Mouse (Mus musculus): ENCODE results near the gene Ncam1. TPM values are rescaled to one million over a fixed set of nuclear protein-coding genes. Genes with fewer than 3 reads are reported as not detected.
A peak's percentile ranks its signal among the peaks of the same experiment; 100 is the strongest.

Ncam1 gene
- polyA plus RNA-seq, 1 experiment from 2014 or later: 450 TPM

DNA sequence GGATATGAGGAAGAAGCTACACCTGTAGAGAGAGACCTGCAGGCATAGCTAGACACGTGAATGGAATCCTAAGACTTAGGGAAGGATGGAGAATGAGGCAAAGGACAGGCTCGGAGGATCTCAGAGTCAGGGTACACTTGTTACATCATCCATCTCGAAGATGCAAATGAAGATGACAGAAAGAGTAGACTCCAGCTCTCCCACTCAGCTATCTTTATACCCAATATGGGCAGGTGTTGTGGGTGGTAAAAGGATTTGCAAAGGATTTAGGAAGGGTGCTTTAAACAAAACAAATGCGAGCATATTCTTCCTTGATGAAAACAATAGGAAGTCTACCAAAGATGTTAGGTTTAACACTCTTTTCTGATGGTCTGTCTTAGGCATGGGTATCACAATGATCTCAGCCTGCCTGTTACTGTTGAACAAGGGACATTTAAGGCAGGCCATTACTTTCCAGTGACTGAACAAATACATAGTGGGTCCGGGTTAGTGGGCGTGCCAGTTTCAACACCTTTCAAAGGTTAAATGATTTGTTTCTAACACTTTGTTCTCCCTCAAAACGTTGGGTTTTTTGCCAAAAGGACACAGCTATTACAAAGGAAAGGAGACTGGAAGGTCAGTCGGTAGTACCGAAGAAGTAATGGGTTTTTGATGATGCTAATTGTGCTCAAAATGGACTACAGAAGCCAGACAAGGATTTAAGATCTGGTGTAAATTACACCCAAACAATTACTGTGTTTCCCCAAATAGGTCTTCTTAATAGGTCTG, 145.1 kb downstream of the Ncam1 start:
- Histone ChIP-seq H3K4me3 (ENCODE audit: low read length) (no peak overlapping the region), H3K27me3 (replicated peaks; ENCODE audit: control insufficient read depth, insufficient read depth, low read length) (no peaks in the 10 kb centered on the region), H3K9me3 (ENCODE audit: control insufficient read depth, low read length) (no peaks in the 10 kb centered on the region), H3K36me3 (ENCODE audit: control insufficient read depth, insufficient read depth, low read length) (no peaks in the 10 kb centered on the region), H3K27ac (ENCODE audit: low read depth, low read length) (no peak overlapping the region), H3K9ac (ENCODE audit: low read depth, low read length) (no peak overlapping the region), H3K4me2 (ENCODE audit: low read length) (no peak overlapping the region), H3K4me1 (ENCODE audit: control insufficient read depth, insufficient read depth, low read depth, low read length) (no peaks in the 10 kb centered on the region; the same call in none of the 2 replicates)
- WGBS: 73% methylated on average over 9 of the region's 9 CpGs
- ATAC-seq: no peak

- no peaks in the 10 kb centered on the region for H3K27me3 ChIP-seq (replicated peaks; ENCODE audit: control insufficient read depth, insufficient read depth, low read length)
- H3K4me1 ChIP-seq (ENCODE audit: control insufficient read depth, insufficient read depth, low read depth, low read length): peaks cover 11% of the 10 kb centered on the region
- H3K36me3 ChIP-seq (ENCODE audit: control insufficient read depth, insufficient read depth, low read length): no peaks in the 10 kb centered on the region
- H3K9ac ChIP-seq (ENCODE audit: low read depth, low read length): no peak overlapping the region
- no peak overlapping the region for H3K27ac ChIP-seq (ENCODE audit: low read depth, low read length)
- no peaks in the 10 kb centered on the region for H3K9me3 ChIP-seq (ENCODE audit: control insufficient read depth, low read length)
- H3K4me2 ChIP-seq (ENCODE audit: low read length): no peak overlapping the region
- WGBS: 97% methylated on average over 2 of the region's 2 CpGs
- no peak overlapping the region for H3K4me3 ChIP-seq (ENCODE audit: low read length)
- no peak for ATAC-seq
Measured at GRCm38 (mm10) chr9:49644296-49644695, 154.4 kb downstream of the Ncam1 start.

GRCm38 (mm10) chr9:49640764-49641163, 158.0 kb downstream of the Ncam1 start:
- no peak overlapping the region for H3K4me3 ChIP-seq (ENCODE audit: low read length)

GRCm38 (mm10) chr9:49640142-49640541, 158.6 kb downstream of the Ncam1 start:
- Histone ChIP-seq H3K9me3 (ENCODE audit: control insufficient read depth, low read length) (no peaks in the 10 kb centered on the region), H3K4me3 (ENCODE audit: low read length) (no peak overlapping the region), H3K9ac (ENCODE audit: low read depth, low read length) (no peak overlapping the region), H3K27me3 (replicated peaks; ENCODE audit: control insufficient read depth, insufficient read depth, low read length) (no peaks in the 10 kb centered on the region), H3K36me3 (ENCODE audit: control insufficient read depth, insufficient read depth, low read length) (no peaks in the 10 kb centered on the region), H3K4me1 (ENCODE audit: control insufficient read depth, insufficient read depth, low read depth, low read length) (peaks cover 25% of the 10 kb centered on the region), H3K4me2 (ENCODE audit: low read length) (no peak overlapping the region), H3K27ac (ENCODE audit: low read depth, low read length) (peak overlapping the region; percentile 17; the same call in 1 of the 2 replicates)
- no peak for ATAC-seq
- WGBS: 29% methylated on average over 8 of the region's 8 CpGs

More at GRCm38 (mm10) chr9:49640764-49641163, 158.0 kb downstream of the Ncam1 start:
- no peaks in the 10 kb centered on the region for H3K9me3 ChIP-seq (ENCODE audit: control insufficient read depth, low read length)
- H3K4me1 ChIP-seq (ENCODE audit: control insufficient read depth, insufficient read depth, low read depth, low read length): peaks cover 22% of the 10 kb centered on the region
- H3K4me2 ChIP-seq (ENCODE audit: low read length): no peak overlapping the region
- no peak for ATAC-seq
- no peaks in the 10 kb centered on the region for H3K36me3 ChIP-seq (ENCODE audit: control insufficient read depth, insufficient read depth, low read length)
- no peak overlapping the region for H3K9ac ChIP-seq (ENCODE audit: low read depth, low read length)
- H3K27me3 ChIP-seq (replicated peaks; ENCODE audit: control insufficient read depth, insufficient read depth, low read length): no peaks in the 10 kb centered on the region
- WGBS: 69% methylated on average over 3 of the region's 3 CpGs
- peak overlapping the region; percentile 17; the same call in 1 of the 2 replicates for H3K27ac ChIP-seq (ENCODE audit: low read depth, low read length)

DNA sequence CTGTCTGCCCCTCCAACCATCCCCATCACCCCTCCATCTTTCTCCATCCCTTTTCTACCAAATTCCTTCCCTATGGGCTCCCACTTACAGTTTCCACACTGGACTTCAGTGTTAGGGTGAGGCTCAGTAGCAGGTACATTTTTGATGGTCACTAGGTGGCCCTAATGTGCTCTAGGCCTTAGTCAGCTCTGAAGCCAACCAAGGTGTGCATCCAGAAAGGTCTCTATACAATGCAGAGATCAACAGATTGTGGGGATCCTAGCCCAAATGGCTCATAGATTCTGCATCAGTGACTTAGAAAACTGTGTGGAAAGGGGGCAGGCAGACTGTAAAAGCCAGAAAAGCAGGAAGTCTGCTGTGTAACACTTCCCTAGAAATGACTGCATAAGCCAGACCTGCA, 160.8 kb downstream of the Ncam1 start:
- H3K27ac ChIP-seq (ENCODE audit: low read depth, low read length): no peak overlapping the region
- ATAC-seq: no peak
- no peaks in the 10 kb centered on the region for H3K27me3 ChIP-seq (replicated peaks; ENCODE audit: control insufficient read depth, insufficient read depth, low read length)
- no peak overlapping the region for H3K4me2 ChIP-seq (ENCODE audit: low read length)
- no peak overlapping the region for H3K4me3 ChIP-seq (ENCODE audit: low read length)
- H3K36me3 ChIP-seq (ENCODE audit: control insufficient read depth, insufficient read depth, low read length): no peaks in the 10 kb centered on the region
- H3K9ac ChIP-seq (ENCODE audit: low read depth, low read length): no peak overlapping the region
- H3K9me3 ChIP-seq (ENCODE audit: control insufficient read depth, low read length): no peaks in the 10 kb centered on the region
- H3K4me1 ChIP-seq (ENCODE audit: control insufficient read depth, insufficient read depth, low read depth, low read length): peaks cover 25% of the 10 kb centered on the region

DNA sequence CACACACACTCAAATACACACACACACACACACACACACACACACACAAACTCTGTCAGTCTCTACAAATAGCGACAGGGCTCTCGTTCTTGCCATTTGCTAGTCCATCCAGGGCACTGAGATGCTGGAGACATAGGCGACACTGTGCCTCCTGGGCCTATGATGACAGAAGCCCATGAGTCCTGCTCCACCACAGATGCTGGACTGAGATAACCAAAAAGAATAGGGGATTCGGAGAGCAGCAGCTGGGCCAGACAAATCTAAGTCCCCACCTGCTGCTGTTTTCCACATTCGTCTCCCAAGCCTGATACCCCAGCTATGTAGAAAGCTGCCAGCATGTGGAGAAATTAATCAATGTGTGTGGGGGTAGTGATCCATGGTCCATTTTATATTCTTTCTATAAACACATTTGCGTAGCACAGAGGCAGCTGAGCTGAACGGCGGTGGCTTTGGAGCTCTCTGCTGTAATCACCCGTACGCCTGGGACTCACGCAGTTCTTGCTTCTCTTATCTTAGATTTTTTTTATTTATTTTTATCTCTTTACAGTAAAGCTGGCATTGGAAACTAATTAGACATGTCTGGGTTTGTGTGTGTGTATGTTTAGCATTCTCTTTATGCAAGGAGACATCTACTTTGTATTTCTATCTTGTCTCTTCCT, 162.9 kb downstream of the Ncam1 start:
- 46% methylated on average over 11 of the region's 11 CpGs for WGBS
- H3K4me1 ChIP-seq (ENCODE audit: control insufficient read depth, insufficient read depth, low read depth, low read length): peaks cover 25% of the 10 kb centered on the region

GRCm38 (mm10) chr9:49632591-49632990, 166.1 kb downstream of the Ncam1 start:
- WGBS: 88% methylated on average over 2 of the region's 2 CpGs
- Histone ChIP-seq H3K9me3 (ENCODE audit: control insufficient read depth, low read length) (no peaks in the 10 kb centered on the region), H3K27ac (ENCODE audit: low read depth, low read length) (no peak overlapping the region), H3K4me2 (ENCODE audit: low read length) (no peak overlapping the region), H3K36me3 (ENCODE audit: control insufficient read depth, insufficient read depth, low read length) (no peaks in the 10 kb centered on the region), H3K27me3 (replicated peaks; ENCODE audit: control insufficient read depth, insufficient read depth, low read length) (no peaks in the 10 kb centered on the region), H3K4me1 (ENCODE audit: control insufficient read depth, insufficient read depth, low read depth, low read length) (peaks cover 16% of the 10 kb centered on the region), H3K9ac (ENCODE audit: low read depth, low read length) (no peak overlapping the region), H3K4me3 (ENCODE audit: low read length) (no peak overlapping the region)
- ATAC-seq: no peak

More for the DNA sequence above, 162.9 kb downstream of the Ncam1 start:
- Histone ChIP-seq H3K9ac (ENCODE audit: low read depth, low read length) (no peak overlapping the region), H3K27me3 (replicated peaks; ENCODE audit: control insufficient read depth, insufficient read depth, low read length) (no peaks in the 10 kb centered on the region), H3K27ac (ENCODE audit: low read depth, low read length) (peak overlapping the region; percentile 61), H3K4me2 (ENCODE audit: low read length) (0 out of 2 replicates have a peak overlapping the region, but pooled peaks have one; percentile 7), H3K36me3 (ENCODE audit: control insufficient read depth, insufficient read depth, low read length) (no peaks in the 10 kb centered on the region), H3K9me3 (ENCODE audit: control insufficient read depth, low read length) (no peaks in the 10 kb centered on the region), H3K4me3 (ENCODE audit: low read length) (no peak overlapping the region)
- peak; percentile 41 for ATAC-seq

DNA sequence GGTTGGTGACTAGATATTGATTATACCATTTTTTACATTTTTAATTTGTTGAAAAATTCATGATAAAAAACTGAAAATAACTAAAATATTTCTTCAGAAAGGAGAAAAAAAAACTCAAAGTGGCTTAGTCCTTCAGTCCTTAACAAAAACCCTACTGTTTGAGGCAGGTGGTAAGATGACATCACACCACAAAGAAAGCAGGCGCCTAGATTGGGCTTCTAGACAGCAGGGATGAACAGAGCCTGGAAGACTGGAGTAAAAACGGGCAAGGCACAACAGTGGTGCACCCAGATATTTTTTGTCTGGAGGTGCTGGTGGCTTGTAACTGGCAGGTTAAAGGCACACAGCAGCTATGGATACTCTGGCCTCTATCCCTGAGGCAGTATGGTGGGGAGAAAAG, 168.4 kb downstream of the Ncam1 start:
- 70% methylated on average over 2 of the region's 2 CpGs for WGBS
- H3K4me2 ChIP-seq (ENCODE audit: low read length): no peak overlapping the region
- H3K9me3 ChIP-seq (ENCODE audit: control insufficient read depth, low read length): no peaks in the 10 kb centered on the region
- no peak overlapping the region for H3K4me3 ChIP-seq (ENCODE audit: low read length)
- H3K27ac ChIP-seq (ENCODE audit: low read depth, low read length): no peak overlapping the region
- peaks cover 6% of the 10 kb centered on the region for H3K4me1 ChIP-seq (ENCODE audit: control insufficient read depth, insufficient read depth, low read depth, low read length)
- no peak overlapping the region for H3K9ac ChIP-seq (ENCODE audit: low read depth, low read length)
- ATAC-seq: no peak
- no peaks in the 10 kb centered on the region for H3K36me3 ChIP-seq (ENCODE audit: control insufficient read depth, insufficient read depth, low read length)
- H3K27me3 ChIP-seq (replicated peaks; ENCODE audit: control insufficient read depth, insufficient read depth, low read length): no peaks in the 10 kb centered on the region

- no peaks in the 10 kb centered on the region for H3K36me3 ChIP-seq (ENCODE audit: control insufficient read depth, insufficient read depth, low read length)
- peaks cover 33% of the 10 kb centered on the region for H3K4me1 ChIP-seq (ENCODE audit: control insufficient read depth, insufficient read depth, low read depth, low read length)
- no peak overlapping the region for H3K9ac ChIP-seq (ENCODE audit: low read depth, low read length)
- peak overlapping the region; percentile 48 for H3K27ac ChIP-seq (ENCODE audit: low read depth, low read length)
- H3K4me2 ChIP-seq (ENCODE audit: low read length): no peak overlapping the region
- no peak overlapping the region for H3K4me3 ChIP-seq (ENCODE audit: low read length)
- H3K9me3 ChIP-seq (ENCODE audit: control insufficient read depth, low read length): no peaks in the 10 kb centered on the region
- no peak for ATAC-seq
- H3K27me3 ChIP-seq (replicated peaks; ENCODE audit: control insufficient read depth, insufficient read depth, low read length): no peaks in the 10 kb centered on the region
- WGBS: 69% methylated on average over 6 of the region's 6 CpGs
Measured at GRCm38 (mm10) chr9:49624910-49625309, 173.8 kb downstream of the Ncam1 start.
